Mouse (Mus musculus): Measurements from ENCODE around the gene Dagla.

DNA sequence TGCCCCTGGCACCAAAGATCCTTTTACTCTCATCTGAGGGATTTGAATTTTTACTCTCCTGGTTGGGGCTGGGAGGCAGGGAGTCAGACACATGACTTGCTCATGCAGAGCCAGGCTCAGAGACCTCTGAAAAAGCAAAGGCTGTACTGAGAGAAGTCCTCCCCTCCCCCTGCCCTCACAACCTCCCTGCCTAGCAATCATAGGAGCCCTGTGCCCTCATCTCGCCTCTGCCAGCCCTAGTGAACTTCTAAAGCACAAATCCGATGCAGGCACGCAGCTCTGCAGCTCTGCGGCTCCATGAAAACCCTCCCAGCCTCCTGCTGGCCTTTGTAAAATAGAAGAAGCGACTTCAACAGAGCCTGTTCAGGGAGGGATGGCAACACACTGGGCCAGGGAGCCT is 34.6 kb upstream of the Dagla start:
- TF ChIP-seq POLR2A (IDR thresholded peaks at IDR 0.05; ENCODE audit: insufficient read length, low read depth) (no peak), MYOG (IDR thresholded peaks at IDR 0.05; ENCODE audit: control insufficient read depth in 1 of 3, insufficient read depth in 1 of 3, insufficient read length in 2 of 3, low read depth in 2 of 3) (no peak), POLR2AphosphoS2 (IDR thresholded peaks at IDR 0.05; ENCODE audit: insufficient read length, low read depth) (no peak), TCF12 (IDR thresholded peaks at IDR 0.05; ENCODE audit: insufficient read depth, poor library complexity, severe bottlenecking) (no peak), REST (IDR thresholded peaks at IDR 0.05; ENCODE audit: insufficient read depth, insufficient read length) (no peak), E2F4 (IDR thresholded peaks at IDR 0.05; ENCODE audit: insufficient read depth) (no peak), MYOD1 (IDR thresholded peaks at IDR 0.05; ENCODE audit: control insufficient read depth in 1 of 3, insufficient read length in 2 of 3, low read depth in 2 of 3) (no peak)
